Mouse (Mus musculus) adipocyte (in vitro differentiated cells): ENCODE results near the gene Timmdc1.

Experiments used
- DNase-seq: peaks from one replicate; pipeline ENCODE4 v3.0.0-alpha.2; 2016; ENCODE audit warnings: low spot score

The Timmdc1 gene

DNA sequence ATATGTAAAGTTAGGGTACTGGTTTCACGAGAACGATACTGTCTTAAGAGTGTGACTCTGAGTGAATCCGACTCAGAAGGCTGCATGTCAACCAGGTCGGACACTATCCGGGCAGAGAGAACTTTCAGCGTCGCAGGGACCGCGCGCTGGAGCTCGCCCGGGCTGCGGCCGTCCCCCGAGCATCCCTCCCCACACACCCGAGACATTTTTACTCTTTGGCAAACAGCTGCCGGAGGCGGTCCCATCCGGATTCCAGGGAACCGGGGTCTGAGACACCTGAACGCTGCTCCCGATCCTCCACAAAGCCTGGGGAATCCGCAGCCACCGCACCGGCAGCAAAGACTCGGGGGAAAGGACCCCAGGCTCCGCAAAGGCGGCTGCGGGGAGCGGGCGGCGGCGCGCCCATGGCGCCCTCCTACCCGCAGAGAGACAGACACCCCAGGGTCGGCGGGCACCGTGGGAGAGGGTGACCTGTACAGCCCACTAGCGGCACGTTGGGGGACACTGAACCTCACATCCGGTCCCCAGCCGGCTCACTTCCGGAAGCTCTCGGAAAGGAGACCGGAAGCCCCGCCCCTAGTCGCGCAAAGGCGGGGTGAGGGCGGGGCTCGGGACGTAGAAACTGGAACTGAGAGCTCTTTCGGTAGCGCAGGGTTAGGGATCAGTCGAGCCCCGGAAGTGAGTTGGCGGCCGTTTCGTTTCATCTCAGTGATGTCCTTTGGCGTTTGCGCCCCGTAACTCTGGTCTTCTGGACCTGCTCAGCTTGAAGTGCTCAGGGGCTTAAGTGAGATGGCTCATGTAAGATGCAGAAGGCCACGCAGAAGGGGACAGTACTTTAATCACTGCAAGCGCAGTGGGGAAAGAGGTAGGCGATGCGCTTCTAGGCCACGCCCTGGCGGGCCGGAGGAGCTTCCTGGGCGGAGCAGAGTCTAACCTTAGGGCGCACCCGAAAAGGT is at the start of gene Timmdc1:
TSS of gene Timmdc1 (minus strand) at position 535 of the 956 bp plus-strand sequence.
- DNase-seq: peak; percentile 99

DNA sequence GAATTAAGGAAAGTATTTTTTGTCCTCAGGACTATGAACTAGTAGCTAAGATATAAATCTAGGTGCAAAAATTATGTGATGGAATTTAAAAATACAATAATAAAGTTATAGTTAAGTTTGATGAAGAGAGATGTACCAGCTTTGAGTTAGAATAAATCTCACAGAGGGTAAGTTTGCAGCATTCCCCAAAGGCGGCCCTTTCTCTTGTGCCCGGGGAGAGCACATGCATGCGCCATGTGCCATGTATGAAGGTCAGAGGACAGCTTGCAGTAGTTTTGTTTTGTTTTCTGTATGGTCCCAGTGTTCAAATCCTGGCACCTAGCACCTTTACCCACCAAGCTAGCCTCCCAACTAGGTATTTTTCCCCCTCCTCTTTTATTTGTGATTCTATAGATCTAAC is 49.0 kb upstream of the Timmdc1 start:
- DNase-seq: no peak

DNA sequence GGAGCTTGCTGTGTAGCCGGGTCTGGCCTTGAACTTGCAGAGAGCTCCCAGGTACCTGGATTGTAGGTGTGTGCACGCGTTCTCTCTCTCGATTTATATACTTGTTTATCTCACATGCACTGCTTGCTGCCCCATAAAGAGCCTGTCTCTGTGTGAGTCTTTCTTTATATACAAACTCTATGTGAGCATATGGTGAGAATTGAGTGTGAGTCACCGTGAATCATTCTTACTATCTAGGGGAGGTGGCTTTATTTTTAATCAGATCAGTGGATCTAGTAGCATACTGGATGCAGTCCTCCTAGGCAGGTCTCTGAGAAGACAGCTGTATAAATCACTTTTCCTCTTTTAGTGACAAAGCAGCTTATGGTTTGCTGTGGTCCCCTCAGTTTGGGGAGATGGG is 45.7 kb upstream of the Timmdc1 start:
- DNase-seq: no peak

DNA sequence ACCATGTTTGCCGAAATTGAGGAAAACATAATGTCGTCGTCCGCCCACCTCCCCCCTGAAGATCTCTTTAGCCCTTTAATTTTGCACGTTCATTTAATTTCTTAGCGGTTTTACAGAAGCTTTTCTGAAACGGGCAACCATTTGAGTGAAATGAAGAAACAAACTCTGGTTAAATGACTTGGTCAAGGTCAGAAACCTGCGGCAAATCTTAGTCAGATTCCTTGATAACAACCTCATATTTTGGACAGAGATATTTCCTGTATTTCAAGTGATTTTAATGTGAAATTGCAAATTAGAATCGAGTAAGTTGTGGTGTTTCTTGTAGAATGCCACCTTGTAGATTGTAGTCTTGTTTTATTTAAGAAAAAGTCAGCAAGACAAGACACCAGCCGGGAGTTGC is 41.1 kb upstream of the Timmdc1 start:
- DNase-seq: no peak

DNA sequence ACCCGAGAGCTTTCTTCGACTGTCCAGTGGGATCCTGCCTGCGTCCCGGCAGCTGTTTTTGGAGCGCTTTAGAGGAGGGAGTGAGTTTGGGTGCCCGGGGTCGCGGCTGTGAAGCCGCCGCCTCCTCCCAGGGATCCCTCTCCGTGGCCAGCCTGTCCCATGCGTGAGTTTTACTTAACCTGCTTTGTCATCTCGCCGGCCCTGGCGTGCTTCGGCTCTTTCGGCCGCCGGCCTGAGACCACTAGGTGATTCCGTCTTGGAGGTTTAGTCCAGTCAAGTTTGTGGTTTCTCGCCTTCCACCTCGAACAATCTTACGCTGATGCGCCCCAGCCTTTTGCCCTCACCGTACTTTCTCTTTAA is 40.5 kb upstream of the Timmdc1 start:
- peak; percentile 45 for DNase-seq

DNA sequence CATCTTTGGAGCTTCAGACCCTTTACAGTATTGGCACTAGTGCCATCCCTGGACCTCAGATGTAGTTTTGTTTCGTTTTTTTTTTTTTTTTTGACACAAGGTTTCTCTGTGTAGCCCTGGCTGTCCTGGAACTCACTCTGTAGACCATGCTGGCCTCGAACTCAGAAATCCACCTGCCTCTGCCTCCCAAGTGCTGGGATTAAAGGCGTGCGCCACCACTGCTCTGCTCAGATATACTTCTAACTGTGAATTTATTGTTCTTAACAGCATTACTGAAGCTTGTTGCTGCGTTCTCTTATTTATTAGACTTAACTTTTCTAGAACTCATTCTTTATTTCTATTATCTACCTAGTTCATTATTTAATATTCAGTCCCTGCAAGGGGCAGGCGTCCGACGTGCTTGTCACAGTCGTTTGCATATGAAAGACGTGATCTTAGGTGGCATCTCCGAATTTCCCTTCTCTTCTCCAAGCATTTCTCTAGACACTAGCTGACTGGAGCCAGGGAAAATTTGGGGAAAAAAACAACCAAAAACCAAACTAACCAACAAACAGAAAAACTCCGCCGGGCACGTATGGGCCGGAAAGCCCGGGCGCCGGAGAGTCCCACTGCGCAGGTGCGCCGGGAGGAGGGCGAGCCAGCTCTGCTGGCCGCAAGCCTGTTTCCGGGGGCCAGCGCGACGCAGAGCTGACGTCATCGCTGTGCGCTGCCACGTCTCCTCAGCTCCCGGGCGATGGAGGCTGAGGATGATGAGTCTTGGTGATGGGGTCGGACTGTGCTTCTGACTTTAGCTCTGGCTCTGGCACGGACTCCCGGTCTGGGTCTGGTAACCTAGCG is 39.9 kb upstream of the Timmdc1 start:
- peak; percentile 95 for DNase-seq

DNA sequence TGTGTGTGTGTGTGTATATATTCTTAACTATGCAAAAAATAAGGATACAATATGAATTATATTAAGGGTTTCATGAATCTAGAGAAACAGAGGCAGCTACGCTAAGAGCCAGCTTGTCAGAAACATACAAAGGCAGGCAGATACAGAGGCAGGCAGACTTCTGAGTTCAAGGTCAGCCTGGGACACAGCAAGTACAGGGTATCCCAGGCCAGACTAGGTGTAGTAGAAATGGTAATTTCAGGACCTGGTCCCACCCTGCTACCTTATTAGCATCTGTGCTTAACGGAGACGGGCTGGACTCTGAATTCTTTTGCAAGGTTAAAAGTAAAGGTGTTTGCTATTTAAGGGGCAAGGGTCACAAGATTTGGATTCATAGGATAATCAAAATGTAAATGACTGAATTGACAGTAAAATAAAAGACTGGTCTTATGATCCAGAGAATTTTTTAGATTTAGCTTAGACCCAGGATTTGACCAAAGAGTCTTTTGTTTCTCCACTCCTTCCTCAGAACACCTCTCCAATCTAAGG is 35.8 kb upstream of the Timmdc1 start, which contains the start of gene Tmem39a:
TSS of gene Tmem39a (plus strand) at position 478 of the 528 bp plus-strand sequence.
- DNase-seq: no peak

DNA sequence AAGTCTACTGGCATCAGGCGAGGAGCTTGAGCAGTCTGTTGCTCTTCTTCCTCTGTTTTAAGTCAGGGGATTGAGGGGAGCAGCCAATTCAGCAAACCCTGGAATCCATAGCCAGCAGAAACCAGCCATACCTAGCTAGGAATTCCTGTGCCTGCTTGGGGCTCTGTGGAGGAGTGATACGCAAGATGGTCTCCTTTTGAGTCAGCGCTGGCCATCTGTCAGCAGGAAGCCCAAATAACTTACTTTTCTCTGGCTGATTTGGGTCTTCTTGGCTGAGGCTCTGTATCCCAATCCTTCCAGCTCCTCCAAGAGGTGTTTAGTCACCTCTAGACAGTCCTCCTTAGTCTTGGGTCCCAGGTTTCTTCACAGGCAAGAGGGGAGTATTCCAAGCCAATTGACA is 33.5 kb upstream of the Timmdc1 start:
- no peak for DNase-seq

DNA sequence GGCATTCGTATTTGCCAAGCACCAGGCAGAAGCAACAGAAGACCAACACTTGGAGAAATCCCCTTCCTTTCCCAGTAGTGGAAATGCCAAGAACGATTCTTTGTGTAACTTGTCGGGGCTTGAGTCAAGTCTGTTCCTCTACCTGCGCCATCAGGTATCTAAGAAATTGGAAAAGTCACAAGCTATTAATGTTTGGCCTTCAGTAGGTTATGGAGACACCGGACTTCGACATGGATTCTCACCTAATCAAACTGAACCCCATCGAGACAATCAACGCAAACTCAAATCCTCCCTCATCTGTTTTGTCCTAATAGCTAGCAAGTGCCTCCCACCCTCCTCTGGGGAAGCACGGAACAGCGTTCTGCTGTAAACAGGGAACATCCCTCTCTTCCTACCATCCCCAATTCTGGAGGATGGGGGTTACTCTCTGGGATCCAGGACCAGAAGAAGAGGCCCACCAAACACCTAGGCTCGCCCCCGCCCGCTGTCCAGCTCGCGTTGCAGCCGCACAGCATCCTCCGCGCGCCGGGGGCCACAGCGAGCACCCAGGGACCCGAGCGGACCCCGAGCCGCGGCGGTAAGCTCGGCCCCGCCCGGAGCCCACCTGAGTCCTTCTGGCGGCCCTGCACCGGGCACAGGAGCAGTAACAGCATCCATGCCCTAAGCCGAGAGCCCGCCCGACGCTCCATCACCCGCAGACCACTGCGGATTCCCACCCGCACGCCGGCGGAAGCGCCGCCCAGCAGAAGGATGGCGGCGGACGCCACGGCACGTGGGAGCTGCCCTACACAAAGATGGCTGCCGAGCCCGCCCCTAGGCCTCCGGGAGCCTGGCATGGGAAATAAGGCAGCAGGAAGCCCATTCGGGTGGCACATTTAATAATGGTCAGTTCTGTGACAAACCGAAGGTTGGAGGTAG is 27.3 kb upstream of the Timmdc1 start, which contains the start of gene Poglut1:
TSS of gene Poglut1 (minus strand) at position 780 of the 918 bp plus-strand sequence.
- DNase-seq: peak; percentile 76

DNA sequence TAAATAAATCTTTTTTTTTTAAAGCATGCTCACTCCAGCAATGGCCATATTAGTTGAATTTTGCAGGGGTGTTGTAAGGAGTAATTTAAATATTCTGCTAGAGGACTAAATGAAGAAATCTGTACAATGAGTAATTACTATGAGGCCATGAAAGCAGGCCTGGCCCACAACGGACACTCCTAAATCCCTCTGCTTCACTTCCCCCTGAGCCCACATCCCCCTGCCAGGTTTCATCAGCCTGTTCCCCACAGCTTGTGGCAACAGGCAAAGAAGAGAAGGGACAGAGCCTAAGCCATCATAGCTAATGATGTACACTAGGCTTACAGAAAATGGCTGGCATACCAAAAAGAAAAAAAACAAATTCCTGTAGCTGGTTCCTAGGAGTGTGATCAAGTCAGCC is 25.5 kb upstream of the Timmdc1 start:
- no peak for DNase-seq

DNA sequence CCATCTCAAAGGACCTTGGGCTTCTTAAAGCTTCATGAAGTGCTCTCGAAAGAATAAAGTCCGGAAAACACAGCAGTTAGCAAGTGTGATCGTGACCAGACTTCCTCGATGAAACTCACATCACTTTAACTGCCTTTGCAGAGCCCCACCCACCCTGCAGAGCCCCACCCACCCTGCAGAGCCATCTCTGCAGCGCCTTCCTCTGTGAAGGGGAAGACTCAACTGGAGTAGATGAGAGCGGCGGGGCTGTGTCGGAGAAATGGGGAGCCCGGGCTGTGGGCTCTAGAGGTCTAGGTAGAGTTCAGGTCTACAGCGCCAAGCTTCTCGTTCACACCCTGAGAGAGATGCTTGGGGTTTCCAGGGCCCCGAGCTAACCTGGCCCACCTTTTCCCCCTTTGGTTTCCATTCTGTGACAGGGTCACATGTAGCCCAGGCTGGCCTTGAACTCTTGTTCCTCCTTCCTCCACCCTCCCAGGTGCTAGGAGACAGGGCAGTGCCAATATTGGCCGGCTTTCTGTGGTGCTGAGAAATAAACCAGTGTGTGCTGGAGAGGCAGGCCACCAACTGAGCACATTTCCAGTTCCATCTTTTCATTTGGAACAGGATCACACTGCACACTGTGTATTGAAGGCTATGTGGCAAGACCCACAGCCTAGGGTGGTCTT is 16.4 kb upstream of the Timmdc1 start:
- DNase-seq: no peak

DNA sequence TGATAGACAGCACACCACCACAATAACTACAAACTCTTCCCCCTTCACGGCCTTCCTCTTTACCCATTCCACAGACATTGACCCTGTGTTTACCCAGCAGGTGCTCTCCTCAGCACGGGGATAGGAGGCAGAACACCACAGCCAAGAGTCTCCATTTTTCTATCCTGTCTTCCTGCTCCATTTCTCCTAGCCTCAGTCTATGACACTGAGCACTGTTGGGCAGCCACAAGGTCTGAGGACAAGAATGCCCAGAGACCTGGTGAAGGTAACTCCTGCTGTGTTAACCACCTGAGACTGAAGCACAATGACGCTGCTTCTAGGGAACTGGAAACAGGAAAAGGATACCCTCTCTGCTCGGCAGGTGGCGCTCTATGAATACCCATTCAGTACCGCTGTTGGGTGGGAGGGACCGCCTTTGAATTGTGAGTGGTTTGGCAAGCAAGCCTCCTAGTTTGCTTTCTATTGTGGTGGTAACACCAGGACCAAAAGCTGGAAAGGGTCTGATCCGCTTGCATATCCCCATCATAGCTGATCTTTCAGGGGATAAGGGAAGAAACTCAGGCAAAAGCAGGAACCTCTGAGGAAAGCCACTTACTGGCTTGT is 14.2 kb upstream of the Timmdc1 start:
- peak; percentile 63 for DNase-seq

DNA sequence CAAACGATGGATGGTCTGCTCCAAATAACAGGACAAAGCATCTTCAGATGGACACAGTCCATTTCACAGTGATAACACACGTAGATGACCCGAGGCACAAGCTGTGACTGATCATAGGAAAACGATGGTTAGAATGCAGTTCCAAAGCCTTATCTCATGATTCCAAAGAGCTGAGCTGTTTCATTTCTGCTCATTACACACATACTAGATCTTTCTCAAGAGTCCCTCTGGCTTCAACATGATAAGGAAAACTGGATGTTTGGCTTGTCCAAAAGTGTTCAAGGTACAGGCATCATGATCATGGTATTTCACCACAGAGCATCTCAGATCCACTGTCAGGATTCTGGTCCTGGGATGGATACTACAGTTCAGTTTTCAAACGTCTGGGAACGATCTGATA is 3.8 kb upstream of the Timmdc1 start:
- DNase-seq: no peak

DNA sequence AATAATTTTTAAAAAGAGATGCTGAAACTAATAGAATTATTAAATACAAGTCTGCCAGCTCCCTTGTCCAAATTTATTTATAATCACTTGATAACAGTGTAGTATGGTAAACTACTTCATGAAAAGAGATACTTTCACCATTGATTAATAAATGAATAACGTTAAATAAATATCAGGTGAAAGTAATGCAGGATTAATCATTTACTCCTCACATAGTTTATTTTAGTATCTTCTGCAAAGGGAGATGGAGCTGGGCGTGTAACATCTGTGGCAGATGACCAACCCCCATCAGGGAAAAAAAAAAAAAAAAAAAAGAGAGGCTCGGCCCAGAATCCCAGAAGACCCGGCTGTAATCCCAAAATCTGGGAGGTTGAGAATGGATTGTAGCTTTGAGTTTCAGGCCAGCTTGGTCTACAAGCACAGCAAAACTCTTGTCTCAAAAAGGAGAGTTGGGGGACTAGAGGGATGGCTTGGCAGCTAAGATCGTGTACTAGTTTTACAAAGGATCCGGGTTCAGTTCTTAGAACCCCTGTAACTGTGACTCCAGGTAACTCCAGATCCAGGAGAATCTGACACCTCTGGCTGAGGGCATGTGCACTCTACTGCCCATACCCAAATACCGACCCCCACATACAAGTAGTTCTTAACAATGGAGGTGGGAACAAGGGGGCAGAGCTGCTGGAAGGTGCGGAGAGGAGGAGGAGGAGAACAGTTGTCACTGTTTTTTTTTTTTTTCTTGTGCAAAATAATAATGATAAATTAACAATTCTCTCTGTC is 1.1 kb downstream of the Timmdc1 start:
- DNase-seq: peak; percentile 29

DNA sequence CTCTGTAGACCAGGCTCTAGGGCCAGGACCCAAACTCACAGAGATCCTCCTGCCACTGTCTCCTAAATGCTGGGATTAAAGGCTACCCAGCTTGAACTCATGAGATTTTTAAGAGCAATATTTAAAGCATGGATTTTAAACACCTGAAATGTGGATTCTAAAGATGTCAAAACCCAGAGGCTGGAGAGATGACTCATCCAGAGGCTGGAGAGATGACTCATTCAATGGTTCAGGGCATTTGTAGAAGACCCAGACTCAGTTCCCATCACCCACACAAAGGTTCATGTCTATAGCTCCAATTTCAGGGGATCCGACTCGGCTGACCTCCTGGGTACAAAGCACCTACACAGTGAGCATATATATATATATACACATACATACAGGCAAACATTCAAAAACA is 3.3 kb downstream of the Timmdc1 start:
- DNase-seq: no peak

DNA sequence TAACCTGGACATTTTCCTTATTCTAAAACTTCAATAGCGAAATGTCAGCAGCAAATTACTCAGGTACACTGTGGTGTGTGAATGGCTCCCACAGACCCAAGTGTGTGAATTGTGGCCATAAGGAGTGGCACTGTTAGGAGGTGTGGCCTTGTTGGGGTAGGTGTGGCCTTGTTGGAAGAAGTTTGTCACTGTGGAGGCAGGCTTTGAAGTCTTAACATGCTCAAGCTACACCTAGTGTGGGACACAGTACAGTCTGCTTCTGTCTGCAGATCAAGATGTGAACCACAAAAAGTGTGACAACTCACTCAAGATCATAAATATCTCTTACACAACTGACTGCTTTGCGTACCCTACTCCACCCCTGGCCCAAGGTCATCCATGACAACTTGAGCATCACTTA is 11.6 kb downstream of the Timmdc1 start:
- DNase-seq: no peak

DNA sequence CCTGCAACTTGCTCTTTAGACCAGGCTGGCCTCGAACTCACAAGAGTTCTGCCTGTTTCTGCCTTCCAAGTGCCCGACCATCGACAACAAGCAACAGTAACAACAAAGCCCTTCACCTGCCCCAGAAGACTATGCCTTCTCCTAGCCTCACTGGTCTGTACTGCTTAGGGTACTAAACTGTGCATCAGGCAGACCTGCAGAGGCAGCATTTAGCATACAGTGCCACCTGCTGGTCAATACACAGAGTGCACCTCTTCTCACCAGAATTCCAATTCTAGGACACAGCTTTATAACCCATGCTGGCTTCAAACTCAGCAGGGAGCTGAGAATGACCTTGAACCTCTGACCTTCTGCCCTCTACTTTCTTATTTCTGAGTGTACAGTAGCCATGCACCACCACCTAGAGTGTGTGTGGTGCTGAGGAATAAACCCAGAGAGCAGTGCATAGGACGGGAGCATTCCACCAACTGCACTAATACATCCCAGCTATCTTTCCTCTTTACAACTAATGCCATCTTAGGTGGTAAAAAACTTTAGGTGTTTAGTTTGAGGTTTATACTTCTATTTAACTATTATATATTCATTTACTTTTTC is 16.3 kb downstream of the Timmdc1 start:
- peak; percentile 84 for DNase-seq

DNA sequence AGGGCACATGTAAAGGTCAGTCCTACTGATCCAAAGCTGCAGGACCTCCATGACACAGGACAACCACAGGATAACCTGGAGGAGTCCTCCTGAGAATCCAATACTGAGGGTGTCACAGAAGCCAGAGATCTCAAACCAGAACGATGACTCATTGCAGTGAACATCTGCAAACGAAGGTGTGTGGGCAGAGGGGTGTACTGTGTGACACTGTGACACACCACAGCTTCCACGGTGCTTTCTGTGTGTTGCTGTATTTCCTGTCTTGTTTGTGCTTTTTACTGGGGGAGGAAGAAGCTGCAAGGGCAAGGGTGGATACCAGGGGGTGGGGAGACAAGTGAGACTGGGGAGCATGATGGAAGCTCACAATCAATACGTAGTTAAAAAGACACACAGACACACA is 18.9 kb downstream of the Timmdc1 start:
- DNase-seq: no peak

DNA sequence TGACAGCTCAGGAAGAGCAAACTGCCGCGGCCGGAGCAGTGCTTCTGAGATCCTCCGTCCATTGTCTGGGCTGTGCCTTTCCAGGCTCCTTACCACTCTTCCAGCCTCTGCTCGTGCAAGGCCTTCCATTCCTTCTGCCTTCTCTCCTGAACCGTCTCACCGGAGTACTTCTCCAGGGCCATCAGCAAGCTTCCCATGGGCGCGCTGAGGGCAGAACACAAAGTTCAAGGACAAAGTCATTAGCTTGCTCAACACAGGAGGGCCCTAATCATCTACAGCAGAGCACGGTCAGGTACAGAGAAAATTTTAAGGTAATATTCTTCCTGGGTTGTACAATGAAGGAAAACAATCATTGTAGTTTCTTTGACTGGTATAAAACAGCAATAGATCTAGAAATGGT is 20.0 kb downstream of the Timmdc1 start:
- DNase-seq: no peak
